Mouse (Mus musculus) urinary bladder, postnatal 25 days (tissue): ENCODE data around the gene Gm49391.
"Not testable (repeated sequence)": the region's sequence is repeated elsewhere in the genome, so short reads cannot be mapped to it uniquely, and the experiment has no call there.

Experiments
- DNase-seq: peaks from one replicate; pipeline ENCODE4 v3.0.0; 2022; ENCODE audit warnings: low spot score

Gene Gm49391

GRCm38 (mm10) chr13:60936500-60936901 lies at the start of gene Gm49391, which contains the start of gene Ctla2a:
TSS of gene Gm49391 (minus strand) at chr13:60936571.
TSS of gene Ctla2a (minus strand) at chr13:60936625.
- no peak for DNase-seq

GRCm38 (mm10) chr13:60972319-60972718 lies 35.9 kb upstream of the Gm49391 start:
- DNase-seq, result not testable (repeated sequence)

- DNase-seq, result not testable (repeated sequence)
Measured at GRCm38 (mm10) chr13:60963985-60964384, 27.6 kb upstream of the Gm49391 start.

- no peak for DNase-seq
Measured at GRCm38 (mm10) chr13:60961706-60962105, 25.3 kb upstream of the Gm49391 start.

GRCm38 (mm10) chr13:60941884-60942283 lies 5.5 kb upstream of the Gm49391 start, which contains the start of gene Tpbpa:
TSS of gene Tpbpa (minus strand) at chr13:60941984.
- DNase-seq, result not testable (repeated sequence)

GRCm38 (mm10) chr13:60935490-60935889 lies 881 bp downstream of the Gm49391 start, which contains the start of gene Gm49393:
TSS of gene Gm49393 (minus strand) at chr13:60935590.
- not testable (repeated sequence) for DNase-seq

- not testable (repeated sequence) for DNase-seq
Measured at GRCm38 (mm10) chr13:60904780-60905179, 31.6 kb downstream of the Gm49391 start, which contains the start of gene Tpbpb. TSS of gene Tpbpb (minus strand) at chr13:60904880.

- DNase-seq, result no peak
Measured at GRCm38 (mm10) chr13:60897328-60897727, 39.0 kb downstream of the Gm49391 start, which contains the start of gene Ctla2b. TSS of gene Ctla2b (minus strand) at chr13:60897447.

GRCm38 (mm10) chr13:60896794-60897193 lies 39.6 kb downstream of the Gm49391 start, which contains the start of gene Gm49392:
TSS of gene Gm49392 (minus strand) at chr13:60896894.
- not testable (repeated sequence) for DNase-seq

- no peak for DNase-seq
Measured at GRCm38 (mm10) chr13:60895406-60896160, 40.8 kb downstream of the Gm49391 start.

GRCm38 (mm10) chr13:60892301-60892700 lies 44.1 kb downstream of the Gm49391 start:
- DNase-seq, result no peak

GRCm38 (mm10) chr13:60864281-60864680 lies 72.1 kb downstream of the Gm49391 start, which contains the start of gene 4930486L24Rik:
TSS of gene 4930486L24Rik (minus strand) at chr13:60864475.
- no peak for DNase-seq

- no peak for DNase-seq
Measured at GRCm38 (mm10) chr13:60848241-60849120, 87.9 kb downstream of the Gm49391 start.
